Mouse (Mus musculus) G1E (cell line): ENCODE data around the gene Slc25a28. TPM values are rescaled to one million over a fixed set of nuclear protein-coding genes. Genes with fewer than 3 reads are reported as not detected.

Experiments used
- ATAC-seq: 2 replicates; pipeline ENCODE4 v1.8.0; 2016; ENCODE audit warnings: mild to moderate bottlenecking; ENCODE audit not compliant: insufficient number of reproducible peaks, poor library complexity, low FRiP score, severe bottlenecking; ENCODE audit errors: extremely low read depth
- DNase-seq: peaks from one replicate; pipeline ENCODE4 v3.0.0; 2012; ENCODE audit warnings: low spot score
- H3K27me3 ChIP-seq: 2 replicates; pipeline ENCODE4 v1.6.1; 2012; ENCODE audit warnings: mild to moderate bottlenecking, low read length, inconsistent platforms; ENCODE audit not compliant: insufficient read depth
- H3K36me3 ChIP-seq: replicated peaks from 2 replicates; pipeline ENCODE3; 2012; ENCODE audit warnings: mild to moderate bottlenecking, inconsistent platforms
- H3K4me1 ChIP-seq: 2 replicates; pipeline ENCODE4 v1.6.1; 2012; ENCODE audit warnings: low read depth, low read length, inconsistent platforms, mixed read lengths; ENCODE audit not compliant: insufficient read depth
- H3K4me3 ChIP-seq: 2 replicates; pipeline ENCODE4 v1.5.1; 2012; ENCODE audit warnings: low read depth, mild to moderate bottlenecking, inconsistent platforms, low read length, moderate library complexity, mixed read lengths
- H3K9me3 ChIP-seq: replicated peaks from 2 replicates; pipeline ENCODE4 v1.6.1; 2012; ENCODE audit warnings: inconsistent platforms
- CTCF ChIP-seq: IDR thresholded peaks from 2 replicates; pipeline ENCODE4 v1.5.1; 2012; ENCODE audit warnings: low read depth, low read length, inconsistent platforms, mixed read lengths
- GATA1 ChIP-seq: IDR thresholded peaks from 2 replicates; pipeline ENCODE4 v1.6.1; 2012; ENCODE audit warnings: borderline replicate concordance, low read length, inconsistent platforms, mixed read lengths
- GATA2 ChIP-seq: IDR thresholded peaks from 2 replicates; pipeline ENCODE4 v1.6.1; 2012; ENCODE audit warnings: low read depth, low read length, inconsistent platforms, borderline replicate concordance
- POLR2AphosphoS5 ChIP-seq: IDR thresholded peaks from 2 replicates; pipeline ENCODE4 v1.6.1; 2012; ENCODE audit warnings: low read depth, low read length, inconsistent platforms; ENCODE audit not compliant: insufficient replicate concordance
- TAL1 ChIP-seq: conservative IDR thresholded peaks from 2 replicates; pipeline ENCODE4 v1.6.1; 2012; ENCODE audit warnings: low read depth, low read length, inconsistent platforms, mixed read lengths
- polyA plus RNA-seq: library from polyadenylated mRNA; stranded (reverse); fragments of >175 nt; gene quantifications from 2 replicates; pipeline ENCODE4 v1.2.3, GENCODE M21; 2012
- total RNA-seq, 2 experiments: library from RNA; stranded (forward) in 1 of 2; stranded (reverse) in 1 of 2; fragments of 200-1000 nt in 1 of 2; fragments of >200 nt in 1 of 2; fragmentation: Nextera tagmentation in 1 of 2; gene quantifications; 2 replicates each; pipeline ENCODE4 v1.2.3; 2014 to 2017

Slc25a28 gene
- total and polyA plus RNA-seq, 3 experiments = 31.5 to 52.3 (median 32.2) TPM

GRCm38 (mm10) chr19:43711159-43711916 is 36.7 kb upstream of the Slc25a28 start:
- H3K9me3 ChIP-seq = 0 out of 2 replicates have a peak, but pooled peaks cover 2% of the 10 kb centered on the region
- TF ChIP-seq GATA2 (no peak), TAL1 (no peak), GATA1 (no peak), POLR2AphosphoS5 (no peak), CTCF (no peak)
- peaks cover 23% of the 10 kb centered on the region for H3K4me1 ChIP-seq
- H3K36me3 ChIP-seq = peaks cover 57% of the 10 kb centered on the region
- ATAC-seq (peak; percentile 49), DNase-seq (peak; percentile 52)
- no peaks in the 10 kb centered on the region for H3K27me3 ChIP-seq
- peak overlapping the region; percentile 35; the same call in 1 of the 2 replicates for H3K4me3 ChIP-seq

GRCm38 (mm10) chr19:43709317-43709716 is 34.6 kb upstream of the Slc25a28 start:
- 0 out of 2 replicates have a peak, but pooled peaks cover 2% of the 10 kb centered on the region for H3K9me3 ChIP-seq
- H3K27me3 ChIP-seq = no peaks in the 10 kb centered on the region
- H3K4me3 ChIP-seq = no peak overlapping the region
- TF ChIP-seq POLR2AphosphoS5 (no peak), GATA2 (no peak), CTCF (no peak), TAL1 (no peak), GATA1 (no peak)
- peaks cover 65% of the 10 kb centered on the region for H3K36me3 ChIP-seq
- ATAC-seq (no peak), DNase-seq (no peak)
- H3K4me1 ChIP-seq = peaks cover 23% of the 10 kb centered on the region

- Histone ChIP-seq H3K4me1 (peaks cover 23% of the 10 kb centered on the region), H3K9me3 (0 out of 2 replicates have a peak, but pooled peaks cover 2% of the 10 kb centered on the region), H3K36me3 (peaks cover 68% of the 10 kb centered on the region), H3K27me3 (no peaks in the 10 kb centered on the region), H3K4me3 (no peak overlapping the region)
- ATAC-seq = no peak
- no peak for TF ChIP-seq GATA2
- TF ChIP-seq GATA1 = no peak
- TF ChIP-seq POLR2AphosphoS5 = no peak
- TF ChIP-seq CTCF = no peak
- no peak for DNase-seq
Measured at GRCm38 (mm10) chr19:43708206-43708605, 33.5 kb upstream of the Slc25a28 start.

GRCm38 (mm10) chr19:43704787-43705497 is 30.3 kb upstream of the Slc25a28 start:
- TF ChIP-seq GATA1 = no peak
- no peak for TF ChIP-seq GATA2
- DNase-seq (no peak), ATAC-seq (no peak)
- Histone ChIP-seq H3K36me3 (peaks cover 74% of the 10 kb centered on the region), H3K9me3 (0 out of 2 replicates have a peak, but pooled peaks cover 2% of the 10 kb centered on the region), H3K27me3 (no peaks in the 10 kb centered on the region), H3K4me1 (peaks cover 5% of the 10 kb centered on the region; the same call in 1 of the 2 replicates), H3K4me3 (no peak overlapping the region)

GRCm38 (mm10) chr19:43704211-43704610 is 29.5 kb upstream of the Slc25a28 start:
- ATAC-seq = no peak

GRCm38 (mm10) chr19:43699763-43700155 is 25.1 kb upstream of the Slc25a28 start:
- ATAC-seq (no peak), DNase-seq (no peak)
- no peak for TF ChIP-seq CTCF
- no peak for TF ChIP-seq GATA1
- TF ChIP-seq TAL1 = no peak
- no peak for TF ChIP-seq POLR2AphosphoS5
- Histone ChIP-seq H3K27me3 (no peaks in the 10 kb centered on the region), H3K36me3 (peaks cover 61% of the 10 kb centered on the region), H3K4me3 (no peak overlapping the region), H3K4me1 (peaks cover 16% of the 10 kb centered on the region), H3K9me3 (no peaks in the 10 kb centered on the region)

More at GRCm38 (mm10) chr19:43704211-43704610, 29.5 kb upstream of the Slc25a28 start:
- Histone ChIP-seq H3K4me3 (no peak overlapping the region), H3K36me3 (peaks cover 76% of the 10 kb centered on the region), H3K4me1 (0 out of 2 replicates have a peak, but pooled peaks cover under 1% of the 10 kb centered on the region), H3K27me3 (no peaks in the 10 kb centered on the region), H3K9me3 (0 out of 2 replicates have a peak, but pooled peaks cover 2% of the 10 kb centered on the region)
- no peak for TF ChIP-seq GATA2
- TF ChIP-seq POLR2AphosphoS5 = no peak
- no peak for TF ChIP-seq GATA1
- no peak for TF ChIP-seq TAL1
- TF ChIP-seq CTCF = no peak
- DNase-seq = no peak
